Mouse (Mus musculus): Measurements from ENCODE around the gene Cep19. TPM values are rescaled to one million over a fixed set of nuclear protein-coding genes. Genes with fewer than 3 reads are reported as not detected.

Cep19 gene
- polyA plus RNA-seq (2014; fragmentation: Illumina TruSeq; extraction: RNeasy Lipid Tissue Mini Kit (QIAGEN cat#74804); ENCODE audit: low replicate concordance), result 24.2 TPM

DNA sequence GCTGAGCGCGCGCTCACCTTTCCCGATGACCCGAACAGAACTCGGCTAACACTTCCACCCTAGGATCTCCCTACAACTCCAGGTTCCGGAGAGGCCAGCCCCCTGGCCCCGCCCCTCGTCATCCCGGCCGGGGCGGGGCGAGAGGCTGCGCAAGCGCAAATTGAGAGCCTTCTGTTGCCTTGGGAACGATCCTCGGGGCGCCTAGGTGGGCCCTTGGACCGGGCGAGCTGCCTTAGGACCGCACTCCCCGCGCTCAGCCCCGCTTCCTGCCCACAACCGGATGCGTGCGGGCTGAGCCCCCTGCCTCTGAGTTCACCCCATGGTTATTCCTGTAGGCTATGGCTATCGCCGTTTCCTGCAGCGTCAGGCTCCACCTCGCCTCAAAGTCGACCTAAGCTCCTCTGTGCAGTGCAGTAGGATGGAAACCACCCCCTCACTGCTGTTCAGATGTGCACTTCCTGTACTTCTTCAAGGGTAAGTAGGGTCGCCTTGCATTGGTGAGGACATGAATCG, at the start of gene Cep19, which contains the start of gene Pigx:
Gene Cep19, plus strand, starts transcription at position 163 of the 513 bp plus-strand sequence.
Gene Pigx, minus strand, starts transcription at position 103 of the 513 bp plus-strand sequence.

DNA sequence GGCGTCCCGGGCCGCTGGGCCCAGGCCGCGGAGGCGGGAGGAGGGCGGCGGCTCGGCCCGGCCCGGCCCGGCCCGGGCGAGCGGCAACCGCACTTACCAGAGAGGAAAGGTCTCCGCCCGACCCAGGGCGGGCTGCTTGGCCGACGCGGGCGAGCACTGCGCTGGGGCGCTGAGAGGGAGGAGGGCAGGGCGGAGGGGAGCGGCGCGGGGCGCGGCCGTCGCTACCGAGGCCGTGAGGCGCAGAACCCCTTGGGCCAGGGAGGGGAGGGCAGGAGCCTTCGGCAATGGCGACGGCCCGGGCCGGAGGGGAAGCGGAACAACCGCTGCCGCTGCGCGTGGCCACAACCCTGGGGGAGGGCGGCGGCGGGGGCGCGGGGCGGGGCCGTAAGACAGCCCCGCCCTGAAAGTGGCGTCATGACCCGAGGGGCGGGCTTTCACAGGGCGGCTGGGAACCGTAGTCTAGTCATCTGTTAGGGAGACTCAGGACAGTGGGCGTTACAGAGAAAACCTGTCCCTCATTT, 20.5 kb upstream of the Cep19 start, which contains the start of gene Pak2:
Gene Pak2, minus strand, starts transcription at position 352 of the 521 bp plus-strand sequence.

Other genes starting within 250 kb of the Cep19 start
- gene Meltf, start 221.0 kb upstream of the Cep19 start, polyA plus RNA-seq (2014; fragmentation: Illumina TruSeq; extraction: RNeasy Lipid Tissue Mini Kit (QIAGEN cat#74804); ENCODE audit: low replicate concordance), result not detected
- not detected for gene Pigz, start 165.9 kb upstream of the Cep19 start, polyA plus RNA-seq (2014; fragmentation: Illumina TruSeq; extraction: RNeasy Lipid Tissue Mini Kit (QIAGEN cat#74804); ENCODE audit: low replicate concordance)
- gene 0610012G03Rik, start 151.3 kb upstream of the Cep19 start, polyA plus RNA-seq (2014; fragmentation: Illumina TruSeq; extraction: RNeasy Lipid Tissue Mini Kit (QIAGEN cat#74804); ENCODE audit: low replicate concordance), result 3.0 TPM
- 29.0 TPM for gene Ncbp2, start 151.3 kb upstream of the Cep19 start, polyA plus RNA-seq (2014; fragmentation: Illumina TruSeq; extraction: RNeasy Lipid Tissue Mini Kit (QIAGEN cat#74804); ENCODE audit: low replicate concordance)
- 24.7 TPM for gene Senp5, start 96.5 kb upstream of the Cep19 start, polyA plus RNA-seq (2014; fragmentation: Illumina TruSeq; extraction: RNeasy Lipid Tissue Mini Kit (QIAGEN cat#74804); ENCODE audit: low replicate concordance)
- gene Pak2, start 20.5 kb upstream of the Cep19 start, polyA plus RNA-seq (2014; fragmentation: Illumina TruSeq; extraction: RNeasy Lipid Tissue Mini Kit (QIAGEN cat#74804); ENCODE audit: low replicate concordance), result 72.8 TPM
- gene Pigx, start 60 bp upstream of the Cep19 start, polyA plus RNA-seq (2014; fragmentation: Illumina TruSeq; extraction: RNeasy Lipid Tissue Mini Kit (QIAGEN cat#74804); ENCODE audit: low replicate concordance), result 72.9 TPM
- 0.89 TPM for gene Nrros, start 65.8 kb downstream of the Cep19 start, polyA plus RNA-seq (2014; fragmentation: Illumina TruSeq; extraction: RNeasy Lipid Tissue Mini Kit (QIAGEN cat#74804); ENCODE audit: low replicate concordance)
- gene Bex6, start 80.0 kb downstream of the Cep19 start, polyA plus RNA-seq (2014; fragmentation: Illumina TruSeq; extraction: RNeasy Lipid Tissue Mini Kit (QIAGEN cat#74804); ENCODE audit: low replicate concordance), result not detected
- 21.9 TPM for gene Fbxo45, start 147.4 kb downstream of the Cep19 start, polyA plus RNA-seq (2014; fragmentation: Illumina TruSeq; extraction: RNeasy Lipid Tissue Mini Kit (QIAGEN cat#74804); ENCODE audit: low replicate concordance)
- 2.0 TPM for gene Wdr53, start 147.4 kb downstream of the Cep19 start, polyA plus RNA-seq (2014; fragmentation: Illumina TruSeq; extraction: RNeasy Lipid Tissue Mini Kit (QIAGEN cat#74804); ENCODE audit: low replicate concordance)
- gene Smco1, start 171.7 kb downstream of the Cep19 start, polyA plus RNA-seq (2014; fragmentation: Illumina TruSeq; extraction: RNeasy Lipid Tissue Mini Kit (QIAGEN cat#74804); ENCODE audit: low replicate concordance), result not detected
- 31.9 TPM for gene Rnf168, start 177.7 kb downstream of the Cep19 start, polyA plus RNA-seq (2014; fragmentation: Illumina TruSeq; extraction: RNeasy Lipid Tissue Mini Kit (QIAGEN cat#74804); ENCODE audit: low replicate concordance)
- 23.9 TPM for gene Ubxn7, start 232.5 kb downstream of the Cep19 start, polyA plus RNA-seq (2014; fragmentation: Illumina TruSeq; extraction: RNeasy Lipid Tissue Mini Kit (QIAGEN cat#74804); ENCODE audit: low replicate concordance)